Mouse (Mus musculus) urinary bladder, postnatal 36 days (tissue): ENCODE measurements around the gene Atg10.

Experiments
- DNase-seq, 2 experiments: peaks; one replicate each; pipeline ENCODE4 v3.0.0; 2022; ENCODE audit warnings: low spot score in 2 of 2, mixed read lengths in 1 of 2

The Atg10 gene

DNA sequence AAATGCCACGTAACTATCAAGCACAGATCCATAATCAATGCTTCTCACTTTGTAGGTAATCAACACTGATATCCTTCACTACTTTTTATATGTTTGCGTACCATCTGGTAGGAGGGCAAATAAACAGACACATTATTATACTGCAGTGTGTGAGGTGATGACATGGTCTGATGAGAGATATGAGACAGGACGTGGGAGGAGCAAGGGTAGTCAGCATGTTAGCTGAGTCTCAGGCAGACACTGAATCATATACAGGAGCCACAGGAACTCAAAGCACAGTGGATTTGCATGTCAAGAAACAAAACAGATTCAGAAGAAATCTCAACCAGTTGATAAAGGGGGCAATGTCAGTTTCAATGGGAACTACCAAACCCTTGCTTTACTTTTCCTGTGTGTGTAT lies 185.7 kb downstream of the Atg10 start:
- no peak for DNase-seq

DNA sequence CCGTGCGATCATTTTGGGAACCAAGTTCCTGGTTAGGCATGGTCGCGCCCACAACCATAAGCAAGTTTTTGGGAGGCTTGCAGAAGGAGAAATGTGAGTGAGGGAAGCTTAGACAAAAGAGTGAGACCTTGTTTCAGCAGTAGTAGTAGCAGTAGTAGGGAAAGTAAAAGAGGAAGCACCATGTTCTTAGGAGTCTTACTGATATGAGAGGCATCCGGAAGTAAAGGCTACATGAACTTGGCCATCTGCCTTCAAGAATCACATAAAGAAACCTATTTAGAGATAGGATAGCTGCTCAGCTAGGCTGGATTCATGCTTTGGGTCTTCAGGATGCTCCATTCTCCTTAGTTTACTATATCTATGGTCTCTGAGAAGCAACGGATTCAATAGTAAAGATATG lies 186.4 kb downstream of the Atg10 start:
- DNase-seq, result no peak

DNA sequence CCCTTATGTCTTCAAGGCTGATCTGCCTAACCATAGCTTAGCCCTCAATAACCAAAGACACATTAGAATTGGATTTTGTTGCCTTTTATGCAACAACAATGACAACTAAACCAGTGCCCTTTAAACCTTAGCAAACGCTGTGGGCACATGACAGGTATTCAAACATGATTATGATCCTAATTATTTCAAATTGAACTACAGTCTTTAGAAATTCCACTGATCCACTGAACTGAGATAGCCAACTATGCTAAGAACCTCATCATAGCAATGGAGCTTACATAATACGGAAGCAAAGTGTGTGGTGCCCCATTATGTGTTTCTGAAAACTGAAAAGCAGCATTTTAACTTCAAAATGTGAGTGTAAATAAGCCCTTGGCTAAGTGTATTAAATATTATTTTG lies 191.9 kb downstream of the Atg10 start:
- no peak for DNase-seq

DNA sequence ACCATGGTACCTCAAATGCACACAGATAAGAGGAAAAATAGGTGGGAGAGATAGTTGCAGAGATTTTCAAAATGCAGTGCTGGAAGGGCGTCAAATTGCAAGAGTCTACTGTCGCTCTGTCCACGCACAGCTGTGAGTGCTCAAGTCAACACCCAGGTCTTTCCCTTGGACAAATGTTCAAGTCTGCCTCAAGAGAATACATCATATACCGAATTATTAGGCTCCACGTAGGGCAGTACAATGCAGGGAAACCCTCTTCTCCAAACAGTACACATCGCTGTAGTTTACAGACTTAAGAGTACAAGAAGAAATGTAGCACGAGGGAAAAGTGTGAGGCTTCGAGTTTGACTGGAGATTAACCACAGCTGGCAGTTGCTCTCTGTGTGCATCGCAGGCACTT lies 200.3 kb downstream of the Atg10 start:
- DNase-seq, result no peak

DNA sequence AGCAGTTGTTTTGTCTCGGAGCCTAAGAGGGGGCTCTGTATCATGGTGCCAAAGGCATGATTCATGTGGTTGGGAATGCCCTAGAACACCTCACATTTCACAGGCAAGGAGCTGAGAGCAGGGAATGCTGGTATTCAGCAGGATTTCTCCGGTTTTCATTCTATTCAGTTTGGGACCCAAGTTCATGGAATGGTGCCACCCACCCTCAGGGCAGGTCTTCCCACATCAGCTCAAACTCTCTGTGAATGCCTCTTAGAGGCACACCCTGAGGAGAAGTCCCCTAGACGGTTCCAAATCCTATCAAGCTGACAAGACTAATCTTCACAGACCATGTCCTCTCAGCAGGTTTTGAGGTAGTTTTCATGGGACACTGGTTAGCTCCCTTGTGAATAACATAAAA lies 211.9 kb downstream of the Atg10 start:
- no peak for DNase-seq

DNA sequence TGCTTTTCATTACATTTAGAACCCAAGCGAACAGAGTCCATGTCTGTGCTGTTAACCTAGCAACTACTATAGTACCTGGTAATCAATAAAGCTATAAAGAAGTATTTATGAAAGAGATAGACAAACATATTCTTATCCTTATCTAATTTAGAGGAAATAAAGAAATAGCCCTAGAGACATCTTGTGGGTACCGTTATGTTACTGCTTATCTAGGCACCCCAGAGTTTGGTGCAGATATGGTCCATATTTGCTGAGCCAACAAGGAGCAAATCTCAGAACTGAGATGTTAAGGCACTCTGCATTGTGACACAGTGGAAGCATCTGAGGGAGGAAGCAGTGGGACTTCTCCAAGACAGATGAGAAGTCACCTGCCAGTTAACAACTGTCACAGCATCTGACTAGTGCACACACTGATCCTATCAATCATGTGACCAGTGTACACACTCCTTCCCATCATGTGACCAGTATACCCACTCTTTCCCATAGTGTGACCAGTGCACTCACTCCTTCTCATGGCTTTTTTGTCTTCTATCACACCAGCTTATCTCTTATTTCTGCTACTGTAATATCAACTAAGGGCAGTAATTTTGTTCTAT lies 228.6 kb downstream of the Atg10 start:
- no peak for DNase-seq

DNA sequence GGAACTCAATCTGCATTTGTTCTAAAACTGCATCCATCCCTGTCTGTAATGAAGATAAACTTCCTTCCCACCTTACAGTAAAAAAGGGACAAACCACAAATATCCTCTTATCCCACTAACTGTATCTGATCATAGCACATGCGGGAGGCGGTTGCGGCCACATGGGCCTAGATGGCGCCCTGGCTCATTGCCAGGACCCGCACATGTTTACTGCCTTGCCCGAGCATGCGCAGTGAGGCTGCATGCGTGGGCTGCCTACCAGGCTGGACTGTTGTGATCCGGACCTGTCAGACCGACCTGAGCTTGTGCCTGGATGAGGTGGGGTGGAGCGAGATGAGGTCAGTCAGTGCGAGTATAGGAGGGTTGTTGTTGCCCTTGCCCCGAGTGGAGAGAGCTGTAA lies 230.2 kb downstream of the Atg10 start:
- no peak for DNase-seq

DNA sequence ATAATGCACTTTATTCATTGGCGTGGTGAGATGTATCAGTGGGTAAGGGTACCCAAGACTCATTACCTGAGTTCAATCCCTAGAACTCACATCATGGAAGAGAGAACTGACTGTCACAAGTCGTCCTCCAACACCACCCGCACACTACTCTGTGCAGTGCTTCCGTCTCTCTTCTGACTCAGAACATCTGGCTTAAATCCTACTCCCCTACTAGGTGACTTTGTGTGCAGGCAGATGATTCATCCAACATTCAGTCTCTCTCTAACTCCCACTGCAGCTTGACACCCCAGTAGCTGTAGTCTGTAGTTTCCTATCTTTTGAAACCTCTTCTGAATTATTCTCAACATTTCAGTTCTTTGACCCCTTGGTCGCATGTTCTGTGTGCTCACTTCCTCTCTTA lies 230.8 kb downstream of the Atg10 start:
- DNase-seq, result no peak

DNA sequence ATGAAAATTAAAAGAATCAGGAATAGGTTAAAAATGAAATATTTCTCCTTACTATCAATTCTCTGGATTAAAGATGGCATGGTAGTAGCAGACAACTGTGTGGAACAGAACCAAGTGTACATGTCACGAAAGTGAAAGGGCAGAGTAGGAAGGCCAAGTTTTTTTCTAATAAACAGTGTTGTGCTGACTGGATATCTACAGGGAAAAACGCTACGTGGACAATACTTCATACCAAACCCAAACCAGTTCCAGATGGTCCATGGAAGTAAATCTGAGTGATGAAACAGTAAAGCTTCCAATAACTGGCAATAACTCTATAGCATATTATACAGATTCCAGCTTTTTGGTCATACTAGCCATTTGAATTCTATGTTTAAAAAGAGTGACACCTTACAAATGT lies 235.5 kb downstream of the Atg10 start:
- DNase-seq, result no peak

DNA sequence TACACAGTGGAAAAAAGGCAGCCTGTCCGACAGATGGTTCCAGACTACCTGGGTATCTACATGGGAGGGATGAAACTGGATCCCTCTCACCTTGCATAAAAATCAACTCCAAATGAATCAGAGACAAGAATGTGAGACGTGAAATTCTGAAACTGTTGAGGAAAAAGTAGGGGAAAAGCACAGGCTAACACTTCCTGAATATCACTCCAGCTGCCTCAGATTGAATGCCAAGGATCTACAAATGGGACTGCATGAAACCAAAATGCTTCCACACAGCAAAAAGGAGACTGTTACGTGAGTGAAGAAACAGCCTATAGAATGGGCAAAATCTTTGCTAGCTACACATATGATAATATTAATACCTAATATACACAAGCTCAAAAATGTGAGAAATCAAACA lies 238.4 kb downstream of the Atg10 start:
- no peak for DNase-seq

DNA sequence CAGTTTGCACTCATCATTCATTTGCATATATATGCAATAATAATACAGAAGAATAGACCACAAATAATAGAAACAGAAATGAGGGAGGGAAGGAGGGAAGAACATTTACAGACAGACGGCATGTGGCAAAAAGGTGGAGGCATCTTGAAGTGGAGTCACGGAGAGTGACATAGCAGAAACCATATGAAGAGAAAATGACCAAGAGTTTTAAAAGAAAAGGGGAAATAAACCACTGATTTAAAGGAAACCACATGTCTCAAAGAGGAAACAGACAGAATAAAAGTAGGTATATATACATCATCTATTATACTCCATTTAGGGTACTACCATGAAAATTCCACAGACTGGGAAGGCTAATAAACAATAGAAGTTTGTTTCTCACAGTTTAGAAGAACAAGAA lies 239.7 kb downstream of the Atg10 start:
- DNase-seq, result no peak

DNA sequence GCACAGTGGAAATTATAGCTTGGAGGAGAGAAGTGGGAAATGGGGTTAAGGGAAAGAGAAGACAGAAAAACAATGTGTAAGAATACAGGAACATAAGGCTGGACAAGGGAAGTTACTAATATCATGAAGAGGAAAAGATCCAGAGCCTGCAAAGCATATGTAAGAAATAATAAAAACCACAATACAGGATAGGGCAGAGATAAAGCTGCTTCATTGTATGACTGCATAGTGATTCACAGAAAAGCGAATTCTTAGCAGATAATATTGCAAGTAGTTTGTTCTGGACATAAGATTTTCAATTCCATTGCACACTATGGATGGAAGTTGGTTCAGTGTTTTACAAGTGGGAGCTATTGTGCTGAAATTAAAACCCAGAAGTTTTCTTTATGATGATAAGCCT lies 242.0 kb downstream of the Atg10 start:
- no peak for DNase-seq

DNA sequence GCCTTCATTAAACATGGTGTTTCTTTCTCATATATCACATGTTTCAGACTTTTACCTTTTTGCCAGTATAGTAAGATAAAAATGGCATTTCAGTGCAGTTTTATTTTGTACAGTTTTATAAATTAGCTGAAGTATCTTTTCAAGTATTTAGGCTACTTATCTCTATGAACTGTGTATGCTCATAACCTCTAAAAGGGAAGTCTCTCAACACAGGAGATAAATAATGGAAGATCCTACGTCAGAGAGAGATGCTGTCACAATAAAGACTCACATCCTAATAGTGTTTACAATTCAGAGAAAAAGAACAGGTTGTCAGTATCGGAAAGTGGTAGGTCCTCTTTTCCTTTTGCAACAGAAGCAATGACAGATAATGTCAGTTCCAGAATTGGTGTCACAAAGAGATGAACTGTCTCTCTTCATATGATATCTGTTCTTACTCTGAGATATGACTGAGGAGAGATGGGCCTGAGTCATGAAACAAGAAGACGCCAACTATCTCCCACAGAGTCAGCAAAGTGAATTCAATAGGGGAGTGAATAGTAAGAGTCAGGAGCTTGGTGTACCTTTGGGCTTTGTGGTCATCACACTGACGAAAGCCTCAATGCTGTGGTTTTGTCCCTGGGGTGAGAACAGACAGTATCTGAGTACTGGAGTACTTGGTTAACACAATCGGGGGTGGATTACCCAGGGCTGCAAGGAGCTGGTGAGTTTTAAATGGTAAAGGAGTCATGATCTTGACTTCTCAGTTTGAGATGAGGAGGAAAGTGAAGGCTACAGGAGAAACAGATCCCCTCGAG lies 242.7 kb downstream of the Atg10 start:
- DNase-seq, result no peak

DNA sequence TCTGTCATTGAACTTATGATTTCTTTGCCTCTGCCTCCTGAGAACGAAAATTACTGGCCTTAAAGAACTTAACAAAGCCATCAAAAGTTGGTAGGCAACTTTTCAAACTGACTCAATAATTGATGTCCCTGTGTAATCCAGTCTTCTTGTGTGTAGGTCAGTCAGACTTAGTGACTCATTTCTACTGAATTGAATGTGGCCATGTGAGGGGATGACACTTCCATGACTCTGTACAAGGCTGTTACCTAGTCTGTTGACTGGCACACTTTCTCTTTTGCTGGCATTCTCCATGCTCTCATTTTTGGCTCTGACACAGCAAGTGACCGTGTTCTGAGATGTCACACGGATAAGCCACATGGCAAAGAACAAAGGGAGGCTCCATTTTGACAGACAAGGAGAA lies 246.7 kb downstream of the Atg10 start:
- DNase-seq, result no peak

DNA sequence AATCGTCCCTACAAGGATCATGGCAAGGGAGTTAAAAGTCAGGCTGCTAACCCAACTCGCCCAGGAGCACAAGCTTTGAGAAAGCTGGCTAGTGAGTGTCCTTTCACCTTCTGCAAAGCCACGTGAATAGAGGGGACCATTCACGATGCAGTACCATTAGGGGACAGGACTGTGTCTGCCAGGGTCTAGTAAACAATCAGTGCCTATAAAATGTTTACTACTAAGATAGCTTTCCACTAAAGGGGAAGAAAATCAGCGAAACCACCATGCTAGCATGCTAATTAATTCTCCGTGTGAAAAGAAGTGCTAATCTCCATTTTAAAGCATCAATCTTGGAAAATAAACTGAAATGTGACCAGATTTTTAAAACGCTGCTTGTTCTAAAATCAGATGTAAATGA lies 250.4 kb downstream of the Atg10 start:
- DNase-seq, result no peak

DNA sequence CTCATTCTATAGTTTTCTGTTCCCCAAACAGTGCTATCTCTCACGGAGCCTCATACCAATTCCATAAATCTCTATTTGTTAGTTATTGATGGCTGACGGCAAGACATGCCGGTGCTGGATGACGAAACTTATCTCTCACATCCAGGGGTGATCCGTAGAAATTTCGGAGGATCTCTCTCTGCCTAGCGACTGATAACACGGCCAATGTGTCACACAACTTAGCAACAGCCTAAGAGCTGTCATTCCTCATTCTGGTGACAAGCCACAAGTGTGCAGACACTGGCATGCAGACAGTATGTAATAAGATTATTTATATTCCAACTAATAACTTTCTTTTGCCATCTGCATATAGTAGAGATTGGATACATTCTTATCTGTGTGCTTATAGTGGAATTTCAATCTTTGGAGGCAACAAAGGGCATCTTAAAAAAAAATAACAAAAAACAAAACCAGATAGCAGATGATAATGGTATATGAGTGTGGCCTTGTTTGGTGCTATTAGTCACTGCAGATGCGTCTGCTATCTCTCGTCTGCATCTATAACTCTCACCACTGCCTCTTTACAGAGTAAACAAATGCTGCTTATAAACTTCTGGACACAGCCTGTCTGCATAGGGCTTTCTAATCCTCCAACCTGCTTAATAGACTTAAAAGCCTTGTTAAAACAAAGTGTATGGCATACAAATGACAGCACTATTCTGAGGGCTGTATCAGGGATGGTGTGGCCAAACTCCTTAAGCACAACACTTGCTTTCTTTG lies 253.3 kb downstream of the Atg10 start:
- no peak for DNase-seq

DNA sequence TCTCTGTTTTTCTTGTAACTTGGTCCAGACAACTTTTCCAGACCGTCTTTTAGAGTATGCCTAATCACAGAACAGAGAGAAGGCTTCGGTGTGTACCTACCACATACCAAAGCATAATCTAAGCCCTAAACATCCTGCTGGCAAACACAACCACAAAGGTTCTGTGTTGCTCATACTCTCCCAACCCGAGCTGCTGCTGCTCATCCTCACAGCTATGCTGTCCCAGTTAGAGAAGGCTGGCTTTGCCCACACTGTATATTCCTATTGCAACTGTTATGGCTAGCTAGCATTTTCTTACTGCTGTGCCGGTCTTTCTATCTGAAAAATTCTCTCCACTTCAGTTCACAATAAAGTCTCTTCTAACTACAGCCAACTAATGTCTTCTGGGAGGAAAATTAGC lies 254.8 kb downstream of the Atg10 start:
- no peak for DNase-seq

DNA sequence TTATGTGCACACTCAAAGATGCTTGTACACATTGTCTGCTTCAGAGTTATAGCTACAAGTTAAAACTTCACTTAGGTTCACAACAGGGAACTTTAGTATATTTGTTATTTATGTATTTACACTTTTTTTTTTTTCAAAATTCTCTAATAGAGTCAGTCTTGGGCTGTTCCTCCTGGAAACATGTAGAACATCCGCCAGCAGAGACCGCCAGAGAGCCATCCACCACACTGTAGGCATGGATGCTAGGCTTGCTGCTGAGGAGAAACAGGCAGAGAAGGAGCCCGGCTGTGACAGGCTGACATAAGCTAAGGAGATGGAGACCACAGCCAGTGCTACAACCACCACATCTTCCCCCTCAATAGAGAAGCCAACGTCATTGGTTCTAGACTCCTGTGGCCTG lies 256.3 kb downstream of the Atg10 start:
- DNase-seq, result peak; percentile 76 to 80

DNA sequence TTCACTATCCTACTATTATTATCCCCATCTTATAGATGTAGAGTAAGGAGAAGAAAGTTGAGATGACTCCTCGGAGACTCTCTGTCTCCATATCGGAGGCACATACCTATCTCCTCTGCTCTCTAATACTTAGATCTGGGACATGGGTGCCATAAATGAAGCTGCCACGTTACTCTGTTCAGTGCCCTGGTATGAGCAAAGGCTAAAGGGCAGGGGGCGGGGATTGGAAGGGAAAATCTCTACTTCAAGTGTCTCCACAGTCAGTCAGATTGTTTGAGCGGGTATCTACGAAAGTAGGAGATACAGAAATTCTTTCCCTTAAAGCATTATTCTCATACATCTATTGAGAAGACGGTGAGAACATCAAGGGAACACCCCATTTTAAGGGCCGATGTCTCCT lies 257.8 kb downstream of the Atg10 start:
- DNase-seq, result no peak

DNA sequence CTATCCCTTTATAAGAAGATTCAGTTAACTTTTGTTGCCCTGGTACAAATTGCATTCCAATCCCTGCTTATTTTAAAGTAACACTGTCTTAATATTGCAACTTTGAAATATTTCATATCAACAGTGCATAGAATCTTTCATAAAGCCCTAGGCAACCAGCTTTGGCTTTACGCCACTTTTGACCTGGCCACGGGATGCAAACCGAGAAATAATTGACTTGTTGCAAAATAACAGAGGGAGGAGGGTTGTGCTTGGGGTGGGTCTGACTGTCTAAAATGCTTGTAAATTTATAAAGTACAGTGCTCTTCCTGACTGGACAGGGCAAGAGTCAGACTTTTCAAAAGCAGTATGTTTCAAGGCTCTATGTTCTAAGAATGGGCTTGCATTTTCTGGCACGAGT lies 259.3 kb downstream of the Atg10 start:
- no peak for DNase-seq

DNA sequence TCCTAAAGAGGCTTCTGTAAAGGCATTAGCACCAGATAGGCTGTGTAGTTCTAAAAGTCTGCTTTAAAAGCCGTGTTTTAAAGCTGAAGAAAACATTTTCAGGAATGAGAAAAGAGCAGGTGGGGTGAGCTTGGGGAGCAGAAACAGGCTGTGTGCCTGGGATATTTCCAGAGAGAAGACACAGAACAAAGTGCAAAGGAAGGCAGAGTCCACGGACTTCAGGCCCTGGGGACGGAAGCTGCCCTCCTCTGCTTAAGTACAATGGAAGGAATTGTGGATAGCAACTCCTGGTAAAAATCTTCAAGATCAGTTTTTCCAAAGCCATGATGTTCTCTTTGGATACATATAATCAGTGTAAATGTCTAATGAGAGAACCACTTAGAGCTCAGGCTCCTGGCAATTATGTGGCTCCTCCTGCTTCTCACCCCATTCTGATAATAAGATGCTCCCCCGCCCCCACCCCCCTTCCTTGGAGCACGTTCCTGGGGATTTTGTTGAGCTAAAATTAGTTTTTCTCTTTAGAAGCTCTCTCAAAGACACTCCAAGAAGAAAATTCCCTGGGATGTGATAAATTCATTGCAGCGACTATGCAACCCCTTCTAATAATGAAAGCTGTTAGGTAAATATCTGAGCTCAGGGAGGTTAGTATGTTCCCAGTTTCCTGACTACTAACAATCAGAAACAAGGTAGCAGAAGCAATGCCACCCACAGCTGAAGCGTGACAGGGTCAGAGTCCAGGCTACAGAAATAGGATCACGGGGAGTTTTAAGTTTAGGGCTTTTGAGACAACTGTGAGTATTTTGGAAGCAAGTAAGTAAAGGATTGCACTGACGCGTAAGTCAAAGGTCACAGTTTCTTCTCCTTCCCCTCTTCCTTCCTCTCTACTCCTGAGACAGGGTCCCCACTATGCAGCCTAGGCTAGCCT lies 260.7 kb downstream of the Atg10 start:
- DNase-seq, result no peak

DNA sequence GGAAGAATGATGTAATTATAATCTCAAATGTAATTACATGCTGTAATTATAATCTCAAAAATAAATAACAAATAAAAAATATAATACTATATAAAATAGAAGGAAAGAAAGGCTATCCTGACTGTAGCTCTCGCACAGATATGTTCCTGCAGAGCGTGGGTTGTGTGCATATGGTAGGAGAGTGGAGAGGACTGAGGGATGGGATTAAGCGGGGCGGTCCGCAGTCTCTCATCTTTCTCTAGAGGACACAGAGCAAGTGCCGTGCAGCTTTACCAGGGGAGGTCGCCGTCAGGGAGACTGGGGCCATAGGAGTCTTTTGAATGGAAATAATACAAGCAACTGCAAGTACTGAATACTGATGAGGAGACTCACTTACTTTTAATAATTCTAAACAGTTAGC lies 263.2 kb downstream of the Atg10 start:
- DNase-seq, result no peak
